Mouse (Mus musculus) liver, embryonic 13.5 days (tissue): Measurements from ENCODE around the gene Obsl1. TPM values are rescaled to one million over a fixed set of nuclear protein-coding genes. Genes with fewer than 3 reads are reported as not detected.

Experiments used
- ATAC-seq: fragments of 200-750 bp; cut with Nextera tagmentation; 2 replicates; pipeline ENCODE4 v1.8.0; 2017; ENCODE audit warnings: low read depth, mild to moderate bottlenecking, moderate number of reproducible peaks, moderate library complexity
- DNase-seq: peaks from one replicate; pipeline ENCODE4 v3.0.0; 2022
- H3K27ac ChIP-seq: fragments of 300-500 bp; sonication (generic); 2 replicates; pipeline ENCODE4 v1.5.1; 2015; ENCODE audit warnings: moderate library complexity, mild to moderate bottlenecking, inconsistent platforms
- H3K27me3 ChIP-seq: fragments of 300-500 bp; sonication (generic); 2 replicates; pipeline ENCODE4 v1.6.1; 2015; ENCODE audit warnings: mild to moderate bottlenecking, inconsistent platforms
- H3K36me3 ChIP-seq: fragments of 300-500 bp; sonication (generic); 2 replicates; pipeline ENCODE4 v1.6.1; 2015; ENCODE audit warnings: mild to moderate bottlenecking, inconsistent platforms
- H3K4me1 ChIP-seq: fragments of 300-500 bp; sonication (generic); replicated peaks from 2 replicates; pipeline ENCODE4 v1.6.1; 2015; ENCODE audit warnings: inconsistent platforms
- H3K4me2 ChIP-seq: fragments of 300-500 bp; sonication (generic); 2 replicates; pipeline ENCODE4 v1.6.1; 2015; ENCODE audit warnings: inconsistent platforms, mild to moderate bottlenecking, moderate library complexity
- H3K4me3 ChIP-seq: fragments of 300-500 bp; sonication (generic); replicated peaks from 2 replicates; pipeline ENCODE4 v1.5.1; 2015; ENCODE audit warnings: mild to moderate bottlenecking, inconsistent platforms
- H3K9ac ChIP-seq: fragments of 300-500 bp; sonication (generic); 2 replicates; pipeline ENCODE4 v1.6.1; 2015; ENCODE audit warnings: mild to moderate bottlenecking, inconsistent platforms
- H3K9me3 ChIP-seq: fragments of 300-500 bp; sonication (generic); replicated peaks from 2 replicates; pipeline ENCODE4 v1.6.1; 2016; ENCODE audit warnings: inconsistent platforms
- WGBS: fragments of 180-500 bp; shearing (Covaris S2); methylation state at CpG from one replicate; pipeline ENCODE4 v1.1.7; 2015; ENCODE audit not compliant: insufficient replicate concordance; 5-methylcytosine and 5-hydroxymethylcytosine counted together
- polyA plus RNA-seq: library from polyadenylated mRNA; unstranded; fragments of >200 nt; fragmentation: Nextera tagmentation; extraction: Ambion mirVana; gene quantifications from 2 replicates; pipeline ENCODE4 v1.2.1, GENCODE M21; 2015

Gene Obsl1
- polyA plus RNA-seq, 1 experiment from 2014 or later = 7.4 TPM

GRCm38 (mm10) chr1:75516703-75517380 lies 10.6 kb upstream of the Obsl1 start:
- Histone ChIP-seq H3K27ac (no peak overlapping the region), H3K9me3 (no peaks in the 10 kb centered on the region), H3K4me3 (no peak overlapping the region), H3K27me3 (no peaks in the 10 kb centered on the region), H3K4me1 (peaks cover 16% of the 10 kb centered on the region), H3K36me3 (no peaks in the 10 kb centered on the region), H3K9ac (no peak overlapping the region), H3K4me2 (no peak overlapping the region)
- ATAC-seq = no peak
- 52% methylated on average over 15 of the region's 15 CpGs for WGBS
- DNase-seq = no peak

DNA sequence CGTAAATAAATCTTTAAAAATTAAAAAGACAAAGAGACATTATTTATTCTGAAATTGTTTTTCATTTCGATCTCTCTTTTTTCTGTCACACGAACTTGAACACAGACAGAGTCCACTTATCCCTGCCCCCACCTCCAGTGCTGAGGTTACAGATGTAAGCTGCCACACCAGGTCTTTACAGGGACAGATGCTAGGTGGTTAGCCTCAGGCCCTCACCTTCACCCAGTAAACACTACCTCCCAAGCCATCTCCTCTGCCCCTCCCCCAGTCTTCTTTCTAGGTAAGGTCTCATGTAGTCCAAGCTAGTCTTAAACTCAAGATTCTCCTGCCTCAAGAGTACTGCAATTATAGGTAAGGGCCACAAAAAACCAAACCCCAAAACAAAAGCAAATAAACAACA lies 6.3 kb upstream of the Obsl1 start:
- 53% methylated on average over 3 of the region's 3 CpGs for WGBS
- no peak for ATAC-seq

GRCm38 (mm10) chr1:75511437-75512210 lies 5.4 kb upstream of the Obsl1 start:
- Histone ChIP-seq H3K9me3 (no peaks in the 10 kb centered on the region), H3K4me1 (peaks cover 11% of the 10 kb centered on the region; the same call in 1 of the 2 replicates), H3K9ac (no peak overlapping the region), H3K27ac (no peak overlapping the region), H3K27me3 (peaks cover 33% of the 10 kb centered on the region), H3K4me2 (no peak overlapping the region), H3K4me3 (no peak overlapping the region), H3K36me3 (no peaks in the 10 kb centered on the region)
- WGBS = 48% methylated on average over 4 of the region's 4 CpGs
- ATAC-seq (no peak; the same call in 1 of the 2 replicates), DNase-seq (no peak)

More for the DNA sequence above, 6.3 kb upstream of the Obsl1 start:
- H3K27ac ChIP-seq = no peak overlapping the region
- no peak overlapping the region for H3K4me3 ChIP-seq
- no peak overlapping the region for H3K4me2 ChIP-seq
- peaks cover 9% of the 10 kb centered on the region; the same call in 1 of the 2 replicates for H3K4me1 ChIP-seq
- H3K27me3 ChIP-seq = peaks cover 24% of the 10 kb centered on the region
- DNase-seq = no peak
- H3K9ac ChIP-seq = no peak overlapping the region
- H3K36me3 ChIP-seq = no peaks in the 10 kb centered on the region
- no peaks in the 10 kb centered on the region for H3K9me3 ChIP-seq

GRCm38 (mm10) chr1:75510154-75510553 lies 3.9 kb upstream of the Obsl1 start:
- no peak overlapping the region for H3K27ac ChIP-seq
- no peak overlapping the region for H3K4me2 ChIP-seq
- WGBS = 39% methylated on average over 5 of the region's 5 CpGs
- DNase-seq (no peak), ATAC-seq (no peak)
- peaks cover 13% of the 10 kb centered on the region; the same call in 1 of the 2 replicates for H3K4me1 ChIP-seq
- H3K36me3 ChIP-seq = no peaks in the 10 kb centered on the region
- H3K4me3 ChIP-seq = no peak overlapping the region
- no peak overlapping the region for H3K9ac ChIP-seq
- no peaks in the 10 kb centered on the region for H3K9me3 ChIP-seq
- H3K27me3 ChIP-seq = peaks cover 48% of the 10 kb centered on the region

GRCm38 (mm10) chr1:75509586-75509985 lies 3.3 kb upstream of the Obsl1 start:
- 52% methylated on average over 20 of the region's 20 CpGs for WGBS
- Histone ChIP-seq H3K4me2 (no peak overlapping the region), H3K4me1 (peaks cover 13% of the 10 kb centered on the region; the same call in 1 of the 2 replicates), H3K27me3 (peaks cover 53% of the 10 kb centered on the region), H3K9ac (no peak overlapping the region), H3K27ac (no peak overlapping the region), H3K9me3 (no peaks in the 10 kb centered on the region), H3K36me3 (no peaks in the 10 kb centered on the region), H3K4me3 (no peak overlapping the region)
- ATAC-seq = no peak
- no peak for DNase-seq

- DNase-seq = no peak
- peaks cover 4% of the 10 kb centered on the region; the same call in 1 of the 2 replicates for H3K36me3 ChIP-seq
- peak within 1 kb of the TSS; percentile 73 for H3K27ac ChIP-seq
- peaks cover 67% of the 10 kb centered on the region for H3K27me3 ChIP-seq
- no peaks in the 10 kb centered on the region for H3K9me3 ChIP-seq
- peak within 1 kb of the TSS; percentile 66 for H3K4me2 ChIP-seq
- no peak for ATAC-seq
- H3K9ac ChIP-seq = peak within 1 kb of the TSS; percentile 70
- H3K4me3 ChIP-seq = peak within 1 kb of the TSS; percentile 63
- WGBS = 47% methylated on average over 10 of the region's 10 CpGs
- peaks cover 22% of the 10 kb centered on the region; the same call in 1 of the 2 replicates for H3K4me1 ChIP-seq
These were observed 754 bp upstream of the Obsl1 start, which contains the start of gene Inha for GRCm38 (mm10) chr1:75507006-75507405. Gene Inha (plus strand): TSS chr1:75507077.

DNA sequence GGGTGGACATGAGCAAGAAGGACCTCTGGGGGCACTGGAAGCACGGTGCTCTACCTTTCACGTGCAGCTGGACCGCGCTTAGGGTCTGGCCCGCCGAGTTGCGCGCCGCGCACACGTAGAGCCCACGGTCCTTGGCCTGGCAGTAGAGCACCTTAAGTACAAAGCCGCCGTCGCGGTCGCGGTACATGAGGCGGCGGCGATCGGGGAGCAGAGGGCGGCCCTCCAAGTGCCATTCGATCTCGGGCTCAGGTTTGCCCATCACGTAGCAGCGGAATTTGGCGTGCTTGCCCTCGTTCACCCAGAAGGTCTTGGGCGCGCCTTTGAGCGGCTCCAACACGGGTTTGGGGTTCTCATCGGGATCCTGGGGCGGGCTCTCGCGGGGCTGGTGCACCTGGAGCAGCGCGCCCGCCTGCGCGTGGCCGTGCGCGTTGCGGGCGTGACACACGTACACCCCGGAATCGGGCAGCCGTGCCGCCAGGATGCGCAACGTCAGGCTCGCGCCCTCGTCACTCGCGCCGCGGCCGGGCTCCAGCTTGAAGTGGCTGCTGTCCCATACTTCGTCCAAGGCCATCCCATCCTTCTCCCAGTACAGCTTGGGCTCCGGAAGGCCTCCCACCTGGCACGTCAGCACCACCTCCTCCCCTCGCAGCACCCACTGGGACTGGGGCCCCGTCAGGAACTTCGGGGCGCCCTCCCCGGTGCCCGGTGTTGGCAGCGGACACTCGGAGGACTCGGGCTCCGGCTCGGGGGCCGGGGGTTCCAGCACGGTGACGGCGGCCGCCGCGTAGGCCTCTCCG lies 895 bp downstream of the Obsl1 start:
- H3K36me3 ChIP-seq = peaks cover 14% of the 10 kb centered on the region
- H3K9me3 ChIP-seq = no peaks in the 10 kb centered on the region
- DNase-seq (no peak), ATAC-seq (no peak)
- H3K9ac ChIP-seq = peak overlapping the region; percentile 70
- WGBS = 2% methylated on average over 84 of the region's 84 CpGs
- peak overlapping the region; percentile 66 for H3K4me2 ChIP-seq
- peak overlapping the region; percentile 73 for H3K27ac ChIP-seq
- H3K4me3 ChIP-seq = peak overlapping the region; percentile 63
- H3K27me3 ChIP-seq = peaks cover 67% of the 10 kb centered on the region
- H3K4me1 ChIP-seq = peaks cover 16% of the 10 kb centered on the region; the same call in 1 of the 2 replicates

DNA sequence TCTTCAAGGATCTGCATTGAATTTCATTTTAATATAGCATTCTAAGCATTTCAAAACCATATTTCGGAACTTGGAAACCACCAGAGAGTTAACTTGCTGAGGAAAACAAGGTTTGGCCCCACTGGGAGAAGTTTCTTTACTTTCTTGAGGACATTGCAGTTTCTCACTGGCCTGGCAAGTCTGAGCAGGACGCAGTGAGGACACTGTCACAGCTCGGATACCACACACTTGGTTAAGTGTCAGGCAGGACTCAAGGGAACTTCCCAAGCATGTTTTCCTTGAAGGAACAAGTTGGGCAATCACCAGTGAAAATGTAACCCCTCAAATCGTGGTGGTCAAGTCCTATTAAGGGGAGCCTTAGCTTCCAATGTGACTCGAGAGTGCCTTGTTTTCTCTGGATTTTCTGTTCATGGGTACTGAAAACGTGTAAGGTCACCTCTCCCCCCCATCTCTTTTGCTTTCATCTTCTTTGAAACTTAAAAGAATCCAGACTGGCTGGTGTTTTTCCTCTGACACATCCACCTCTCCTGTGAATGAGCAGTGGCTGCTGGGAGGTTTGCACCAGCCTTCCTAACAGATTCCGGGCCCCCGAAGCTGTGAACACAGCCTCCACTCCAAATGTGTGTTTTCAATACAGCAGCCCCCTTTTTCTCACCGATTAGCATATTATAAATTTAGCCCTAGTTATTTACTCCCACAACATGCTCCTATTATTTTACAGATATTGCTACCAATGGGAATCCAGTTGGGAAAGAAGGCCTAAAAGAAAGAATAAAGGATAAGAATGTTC lies 1.8 kb downstream of the Obsl1 start:
- ATAC-seq = no peak
- no peak overlapping the region for H3K27ac ChIP-seq
- peaks cover 60% of the 10 kb centered on the region for H3K27me3 ChIP-seq
- no peak overlapping the region for H3K9ac ChIP-seq
- no peak for DNase-seq
- H3K4me1 ChIP-seq = peaks cover 16% of the 10 kb centered on the region; the same call in 1 of the 2 replicates
- H3K9me3 ChIP-seq = no peaks in the 10 kb centered on the region
- peak overlapping the region; percentile 63 for H3K4me3 ChIP-seq
- 54% methylated on average over 9 of the region's 9 CpGs for WGBS
- peak overlapping the region; percentile 66 for H3K4me2 ChIP-seq
- peaks cover 17% of the 10 kb centered on the region for H3K36me3 ChIP-seq

DNA sequence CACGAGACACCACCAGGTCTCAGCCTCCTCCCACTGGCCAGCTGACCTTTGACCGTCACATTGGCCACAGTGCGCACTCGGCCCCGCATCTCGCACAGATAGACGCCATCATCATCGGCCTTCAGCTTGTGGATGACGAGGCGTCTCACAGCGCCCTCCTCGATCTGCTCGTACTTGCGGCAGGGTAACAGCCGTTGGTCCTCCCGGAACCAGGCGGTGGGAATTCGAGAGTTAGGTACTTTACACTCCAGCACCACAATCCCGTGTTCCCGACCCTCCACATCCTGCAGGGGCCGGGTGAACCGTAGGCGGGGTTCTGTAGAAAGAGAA lies 2.6 kb downstream of the Obsl1 start:
- H3K4me1 ChIP-seq = peaks cover 16% of the 10 kb centered on the region; the same call in 1 of the 2 replicates
- ATAC-seq = no peak
- DNase-seq = no peak
- no peaks in the 10 kb centered on the region for H3K9me3 ChIP-seq
- H3K27ac ChIP-seq = no peak overlapping the region
- WGBS = 72% methylated on average over 23 of the region's 23 CpGs
- H3K9ac ChIP-seq = no peak overlapping the region
- H3K27me3 ChIP-seq = peaks cover 52% of the 10 kb centered on the region
- no peak overlapping the region for H3K4me2 ChIP-seq
- peaks cover 17% of the 10 kb centered on the region for H3K36me3 ChIP-seq
- H3K4me3 ChIP-seq = no peak overlapping the region

- no peak overlapping the region for H3K27ac ChIP-seq
- H3K4me2 ChIP-seq = no peak overlapping the region
- 72% methylated on average over 25 of the region's 25 CpGs for WGBS
- H3K9me3 ChIP-seq = no peaks in the 10 kb centered on the region
- DNase-seq (no peak), ATAC-seq (no peak)
- H3K4me1 ChIP-seq = peaks cover 16% of the 10 kb centered on the region; the same call in 1 of the 2 replicates
- no peak overlapping the region for H3K9ac ChIP-seq
- H3K4me3 ChIP-seq = no peak overlapping the region
- peaks cover 49% of the 10 kb centered on the region for H3K27me3 ChIP-seq
- peaks cover 17% of the 10 kb centered on the region for H3K36me3 ChIP-seq
These were observed 3.2 kb downstream of the Obsl1 start for GRCm38 (mm10) chr1:75502945-75503650.
